Mouse (Mus musculus) embryonic facial prominence, embryonic 12.5 days (tissue): Measurements from ENCODE around the gene Mvb12b. TPM values are rescaled to one million over a fixed set of nuclear protein-coding genes. Genes with fewer than 3 reads are reported as not detected.

Source experiments
- ATAC-seq: fragments of 200-750 bp; cut with Nextera tagmentation; 2 replicates; pipeline ENCODE4 v1.8.0; 2017; ENCODE audit not compliant: insufficient number of reproducible peaks, insufficient read depth, low FRiP score, low TSS enrichment
- H3K27ac ChIP-seq: fragments of 300-500 bp; sonication (generic); 2 replicates; pipeline ENCODE4 v1.5.1; 2016; ENCODE audit warnings: mild to moderate bottlenecking
- H3K27me3 ChIP-seq: fragments of 300-500 bp; sonication (generic); 2 replicates; pipeline ENCODE4 v1.6.1; 2016; ENCODE audit warnings: mild to moderate bottlenecking, moderate library complexity
- H3K36me3 ChIP-seq: fragments of 300-500 bp; sonication (generic); 2 replicates; pipeline ENCODE4 v1.6.1; 2016; ENCODE audit warnings: mild to moderate bottlenecking
- H3K4me1 ChIP-seq: fragments of 300-500 bp; sonication (generic); 2 replicates; pipeline ENCODE4 v1.6.1; 2016
- H3K4me2 ChIP-seq: fragments of 300-500 bp; sonication (generic); replicated peaks from 2 replicates; pipeline ENCODE4 v1.6.1; 2016; ENCODE audit warnings: mild to moderate bottlenecking, moderate library complexity
- H3K4me3 ChIP-seq: fragments of 300-500 bp; sonication (generic); 2 replicates; pipeline ENCODE4 v1.5.1; 2016; ENCODE audit warnings: mild to moderate bottlenecking
- H3K9ac ChIP-seq: fragments of 300-500 bp; sonication (generic); 2 replicates; pipeline ENCODE4 v1.6.1; 2016; ENCODE audit warnings: mild to moderate bottlenecking, moderate library complexity
- H3K9me3 ChIP-seq: fragments of 300-500 bp; sonication (generic); 2 replicates; pipeline ENCODE4 v1.6.1; 2016; ENCODE audit warnings: mild to moderate bottlenecking, moderate library complexity
- WGBS: fragments of 180-500 bp; shearing (Covaris S2); methylation state at CpG from one replicate; pipeline ENCODE4 v1.1.7; 2016; 5-methylcytosine and 5-hydroxymethylcytosine counted together
- polyA plus RNA-seq: library from polyadenylated mRNA; unstranded; fragments of >200 nt; fragmentation: Nextera tagmentation; extraction: Ambion mirVana; gene quantifications from 2 replicates; pipeline ENCODE4 v1.2.1, GENCODE M21; 2016

Mvb12b gene
- polyA plus RNA-seq, 1 experiment from 2014 or later, result 31.2 TPM

- no peaks in the 10 kb centered on the region for H3K27me3 ChIP-seq
- WGBS, result 87% methylated on average over 4 of the region's 4 CpGs
- H3K4me2 ChIP-seq, result no peak overlapping the region
- H3K4me3 ChIP-seq, result no peak overlapping the region
- H3K27ac ChIP-seq, result no peak overlapping the region
- H3K4me1 ChIP-seq, result peaks cover 6% of the 10 kb centered on the region
- peaks cover 12% of the 10 kb centered on the region for H3K36me3 ChIP-seq
- H3K9ac ChIP-seq, result no peak overlapping the region
- ATAC-seq, result no peak
- no peaks in the 10 kb centered on the region for H3K9me3 ChIP-seq
Observed at GRCm38 (mm10) chr2:33841980-33842379, 45.8 kb downstream of the Mvb12b start.

DNA sequence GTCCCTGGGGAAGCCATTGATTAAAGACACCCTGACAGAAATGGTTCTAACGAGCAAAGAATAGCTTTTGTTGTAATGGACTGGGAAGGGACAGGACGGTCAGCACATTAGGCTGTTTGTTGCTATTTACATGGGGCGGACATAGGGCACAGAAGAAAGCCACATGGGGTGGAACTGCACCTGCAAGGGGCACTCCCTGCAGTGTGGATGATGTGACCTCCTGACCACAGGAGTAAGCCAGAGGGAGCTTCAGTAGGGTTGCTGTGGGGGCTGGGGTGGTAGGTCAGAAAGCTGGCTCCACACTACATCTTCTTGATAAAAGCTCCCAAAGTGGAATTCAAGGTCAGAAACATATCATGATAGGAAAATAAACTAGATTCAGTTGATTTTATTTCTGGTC is 47.3 kb downstream of the Mvb12b start:
- Histone ChIP-seq H3K36me3 (peaks cover 5% of the 10 kb centered on the region), H3K9ac (no peak overlapping the region), H3K9me3 (no peaks in the 10 kb centered on the region), H3K4me2 (no peak overlapping the region), H3K4me1 (peaks cover 4% of the 10 kb centered on the region), H3K4me3 (no peak overlapping the region), H3K27ac (no peak overlapping the region), H3K27me3 (no peaks in the 10 kb centered on the region)
- no peak for ATAC-seq
- whole genome bisulfite sequencing, result 60% methylated on average over 3 of the region's 3 CpGs

GRCm38 (mm10) chr2:33839252-33839651 is 48.5 kb downstream of the Mvb12b start:
- H3K9me3 ChIP-seq, result no peaks in the 10 kb centered on the region
- H3K4me2 ChIP-seq, result no peak overlapping the region
- no peak overlapping the region for H3K27ac ChIP-seq
- no peak for ATAC-seq
- H3K27me3 ChIP-seq, result no peaks in the 10 kb centered on the region
- H3K36me3 ChIP-seq, result peaks cover 5% of the 10 kb centered on the region; the same call in 1 of the 2 replicates
- no peak overlapping the region for H3K9ac ChIP-seq
- H3K4me1 ChIP-seq, result peaks cover 14% of the 10 kb centered on the region; the same call in 1 of the 2 replicates
- no peak overlapping the region for H3K4me3 ChIP-seq

DNA sequence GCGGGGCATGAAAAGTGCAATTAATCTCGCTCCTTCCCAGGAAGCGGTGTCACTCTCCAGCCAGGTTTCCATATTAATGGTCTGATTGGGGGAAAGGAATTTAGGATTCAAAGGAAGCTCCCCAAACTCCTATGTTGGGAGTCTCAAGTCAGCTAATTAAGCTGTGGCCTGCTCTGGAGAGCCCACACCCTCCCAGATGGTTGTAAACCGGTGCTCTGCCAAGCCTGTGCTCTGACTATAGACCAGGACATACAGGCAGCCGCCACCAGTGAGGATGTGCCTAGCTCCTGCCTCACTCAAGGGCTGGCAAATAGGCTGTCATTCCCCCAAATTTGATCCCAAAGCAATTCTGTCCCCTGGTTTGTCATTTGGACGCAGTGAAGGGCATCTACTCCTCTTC is 50.4 kb downstream of the Mvb12b start:
- peaks cover 26% of the 10 kb centered on the region for H3K4me1 ChIP-seq

GRCm38 (mm10) chr2:33836660-33837213 is 51.0 kb downstream of the Mvb12b start:
- Histone ChIP-seq H3K27ac (no peak overlapping the region), H3K4me3 (no peak overlapping the region), H3K9me3 (no peaks in the 10 kb centered on the region), H3K4me1 (peaks cover 26% of the 10 kb centered on the region), H3K9ac (no peak overlapping the region), H3K27me3 (no peaks in the 10 kb centered on the region), H3K36me3 (peaks cover 5% of the 10 kb centered on the region; the same call in 1 of the 2 replicates), H3K4me2 (no peak overlapping the region)
- ATAC-seq, result no peak
- WGBS, result 70% methylated on average over 9 of the region's 9 CpGs

More for the DNA sequence above, 50.4 kb downstream of the Mvb12b start:
- Histone ChIP-seq H3K4me3 (no peak overlapping the region), H3K4me2 (no peak overlapping the region), H3K36me3 (peaks cover 5% of the 10 kb centered on the region; the same call in 1 of the 2 replicates), H3K27me3 (no peaks in the 10 kb centered on the region), H3K9ac (no peak overlapping the region), H3K27ac (no peak overlapping the region), H3K9me3 (no peaks in the 10 kb centered on the region)
- 87% methylated on average over 6 of the region's 6 CpGs for WGBS
- no peak for ATAC-seq

- Histone ChIP-seq H3K9ac (no peak overlapping the region), H3K4me3 (no peak overlapping the region), H3K4me1 (peaks cover 26% of the 10 kb centered on the region), H3K27ac (0 out of 2 replicates have a peak overlapping the region, but pooled peaks have one; percentile 52), H3K27me3 (no peaks in the 10 kb centered on the region), H3K36me3 (peaks cover 15% of the 10 kb centered on the region), H3K4me2 (no peak overlapping the region), H3K9me3 (no peaks in the 10 kb centered on the region)
- no peak for ATAC-seq
- 84% methylated on average over 8 of the region's 8 CpGs for WGBS
Observed at GRCm38 (mm10) chr2:33835038-33835437, 52.7 kb downstream of the Mvb12b start.

DNA sequence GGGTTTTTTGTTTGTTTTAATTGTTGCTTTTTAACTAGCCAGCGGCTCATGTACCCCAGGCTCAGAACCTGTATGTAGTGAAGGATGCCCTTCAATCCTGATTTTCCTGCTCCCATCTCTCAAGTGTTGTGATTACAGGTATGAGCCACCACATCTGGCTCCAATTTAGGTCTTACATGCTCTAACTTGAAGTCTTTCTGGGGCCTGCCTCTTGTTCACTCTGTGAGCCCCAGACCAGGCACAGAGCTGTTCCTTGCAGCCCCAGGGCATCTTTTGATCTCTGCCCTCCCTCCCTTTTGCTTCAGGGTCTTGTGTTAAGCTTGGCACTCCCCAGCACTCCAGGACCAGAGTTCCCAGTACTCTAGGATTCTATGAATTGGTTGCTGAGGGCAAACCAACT is 53.8 kb downstream of the Mvb12b start:
- no peak for ATAC-seq
- Histone ChIP-seq H3K36me3 (peaks cover 19% of the 10 kb centered on the region), H3K4me1 (peaks cover 26% of the 10 kb centered on the region)

GRCm38 (mm10) chr2:33829870-33830269 is 57.9 kb downstream of the Mvb12b start:
- no peaks in the 10 kb centered on the region for H3K27me3 ChIP-seq
- H3K9me3 ChIP-seq, result no peaks in the 10 kb centered on the region
- H3K9ac ChIP-seq, result no peak overlapping the region
- H3K4me2 ChIP-seq, result no peak overlapping the region
- 85% methylated on average over 2 of the region's 2 CpGs for WGBS
- H3K27ac ChIP-seq, result no peak overlapping the region
- no peak overlapping the region for H3K4me3 ChIP-seq
- H3K36me3 ChIP-seq, result peaks cover 36% of the 10 kb centered on the region
- ATAC-seq, result no peak
- peaks cover 19% of the 10 kb centered on the region for H3K4me1 ChIP-seq

More for the DNA sequence above, 53.8 kb downstream of the Mvb12b start:
- no peaks in the 10 kb centered on the region for H3K9me3 ChIP-seq
- peak overlapping the region; percentile 52; the same call in 1 of the 2 replicates for H3K27ac ChIP-seq
- WGBS, result 36% methylated on average over 1 of the region's 1 CpGs
- no peaks in the 10 kb centered on the region for H3K27me3 ChIP-seq
- H3K9ac ChIP-seq, result no peak overlapping the region
- H3K4me2 ChIP-seq, result no peak overlapping the region
- H3K4me3 ChIP-seq, result no peak overlapping the region

DNA sequence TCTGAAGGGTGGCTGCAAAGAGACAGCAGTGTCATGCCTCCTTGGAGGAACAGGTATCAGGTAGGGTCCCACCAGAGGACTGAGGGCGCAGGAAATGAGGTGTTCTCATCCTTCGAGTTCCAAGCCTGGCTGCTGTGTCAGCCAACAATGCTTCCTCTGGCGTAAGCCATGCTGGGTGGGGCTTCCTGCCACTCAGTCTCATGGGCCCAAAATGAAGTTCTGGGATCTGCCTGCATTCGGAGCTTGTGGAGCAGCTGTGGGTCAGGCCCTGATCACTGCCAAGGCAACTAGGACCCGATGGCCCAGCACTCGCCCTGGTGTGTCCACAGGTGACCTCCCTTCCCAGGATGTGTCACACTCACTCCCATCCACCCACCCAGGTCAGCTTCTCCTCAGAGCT is 61.0 kb downstream of the Mvb12b start:
- Histone ChIP-seq H3K36me3 (peaks cover 58% of the 10 kb centered on the region), H3K9ac (no peak overlapping the region), H3K4me2 (no peak overlapping the region), H3K27ac (no peak overlapping the region), H3K4me1 (peaks cover 5% of the 10 kb centered on the region), H3K27me3 (no peaks in the 10 kb centered on the region), H3K4me3 (no peak overlapping the region), H3K9me3 (no peaks in the 10 kb centered on the region)
- no peak for ATAC-seq
- 90% methylated on average over 6 of the region's 6 CpGs for WGBS

- peaks cover 57% of the 10 kb centered on the region for H3K36me3 ChIP-seq
- no peak overlapping the region for H3K27ac ChIP-seq
- H3K4me3 ChIP-seq, result no peak overlapping the region
- peaks cover 5% of the 10 kb centered on the region for H3K4me1 ChIP-seq
- H3K27me3 ChIP-seq, result no peaks in the 10 kb centered on the region
- H3K9me3 ChIP-seq, result no peaks in the 10 kb centered on the region
- H3K4me2 ChIP-seq, result no peak overlapping the region
- ATAC-seq, result no peak
- no peak overlapping the region for H3K9ac ChIP-seq
- WGBS, result 88% methylated on average over 11 of the region's 11 CpGs
Observed at GRCm38 (mm10) chr2:33824935-33825514, 62.7 kb downstream of the Mvb12b start.

DNA sequence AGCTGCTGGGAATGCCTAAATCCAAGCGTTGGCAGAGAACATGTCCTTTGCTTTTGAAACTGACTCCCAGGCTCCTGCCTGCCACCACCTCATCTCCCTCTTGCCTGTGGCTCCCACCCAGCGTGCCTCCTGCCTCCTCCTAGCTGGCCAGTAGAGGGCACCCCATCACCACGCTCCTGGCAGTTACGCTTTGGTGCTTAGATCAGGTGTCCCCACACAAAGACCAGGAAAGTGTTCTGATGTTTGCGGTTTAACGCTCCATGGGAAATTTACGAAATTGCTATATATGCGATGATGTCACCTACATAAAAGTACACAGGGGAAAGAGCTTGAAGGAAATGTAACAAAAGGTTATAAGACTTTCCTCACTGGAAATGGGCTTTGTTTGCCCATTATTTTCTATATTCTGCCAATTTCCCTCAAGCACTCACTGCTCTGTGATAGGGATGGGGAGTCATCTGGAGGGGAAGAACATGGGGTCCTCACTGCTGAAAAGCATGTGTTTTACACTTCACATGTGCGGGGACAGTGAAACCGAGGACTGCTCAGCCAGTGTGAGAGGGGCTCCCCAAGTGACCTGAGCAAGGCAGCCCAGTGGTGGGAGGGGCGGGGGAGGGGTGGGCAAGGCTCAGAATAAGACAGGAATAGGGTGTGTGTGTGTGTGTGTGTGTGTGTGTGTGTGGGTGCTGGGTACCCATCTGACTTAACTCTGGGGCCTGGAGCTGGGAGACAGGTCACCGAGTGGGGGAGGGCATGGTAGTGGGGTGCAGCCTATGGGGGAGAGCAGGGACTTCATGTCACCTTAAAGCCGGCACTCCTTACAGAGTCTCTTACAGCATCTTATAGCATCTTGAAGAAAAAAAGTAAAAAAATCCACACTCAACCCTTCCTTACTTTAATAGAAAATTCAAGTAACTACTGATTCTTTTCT is 65.8 kb downstream of the Mvb12b start:
- Histone ChIP-seq H3K4me1 (peaks cover 7% of the 10 kb centered on the region), H3K9me3 (no peaks in the 10 kb centered on the region), H3K36me3 (peaks cover 69% of the 10 kb centered on the region), H3K9ac (no peak overlapping the region), H3K4me2 (no peak overlapping the region), H3K27ac (0 out of 2 replicates have a peak overlapping the region, but pooled peaks have one; percentile 41), H3K27me3 (no peaks in the 10 kb centered on the region), H3K4me3 (no peak overlapping the region)
- 23% methylated on average over 13 of the region's 13 CpGs for WGBS
- ATAC-seq, result peak; percentile 49; the same call in 1 of the 2 replicates
